Mouse (Mus musculus): Measurements from ENCODE around the gene Flt3l.

Gene Flt3l

DNA sequence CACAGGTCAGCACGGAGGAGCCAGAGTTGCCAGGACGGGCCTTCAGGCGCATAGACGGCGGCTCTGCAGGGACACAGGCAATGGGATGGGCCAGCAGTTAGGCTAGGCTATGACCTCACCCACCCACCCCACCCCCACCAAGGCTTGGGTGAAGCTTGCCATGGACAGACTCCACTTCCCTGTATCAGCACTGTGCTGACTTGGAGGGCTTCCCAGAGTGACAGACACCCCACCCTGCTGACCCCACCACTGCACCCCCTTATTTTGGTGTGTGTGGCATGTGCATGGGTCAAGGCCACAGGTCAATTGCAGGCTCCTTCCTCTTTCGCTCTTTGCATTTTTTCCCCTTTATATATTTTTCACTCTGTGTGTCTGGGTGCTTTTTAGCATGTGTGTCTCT, 40.9 kb downstream of the Flt3l start:
- no peak for DNase-seq

- DNase-seq = no peak
Measured at GRCm38 (mm10) chr7:45094121-45094520, 42.1 kb downstream of the Flt3l start.

DNA sequence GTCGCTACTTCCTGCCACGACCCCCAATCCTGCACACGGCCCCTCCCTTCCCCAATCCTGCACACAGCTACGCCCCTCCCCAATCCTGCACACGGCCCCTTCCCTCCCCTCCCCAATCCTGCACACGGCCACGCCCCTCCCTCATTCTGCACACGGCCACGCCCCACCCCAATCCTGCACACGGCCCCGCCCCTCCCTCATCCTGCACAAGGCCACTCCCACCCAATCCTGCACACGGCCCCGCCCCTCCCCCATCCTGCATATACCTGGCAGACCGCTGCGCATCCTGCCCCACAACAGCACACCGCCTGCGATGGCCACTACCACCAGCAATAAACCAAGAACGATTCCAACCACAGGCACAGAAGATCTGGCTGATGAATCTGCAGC, 42.7 kb downstream of the Flt3l start:
- no peak for DNase-seq

- no peak for DNase-seq
Measured at GRCm38 (mm10) chr7:45092828-45093515, 43.3 kb downstream of the Flt3l start.

GRCm38 (mm10) chr7:45092048-45092447, 44.2 kb downstream of the Flt3l start, which contains the start of gene Rcn3:
Gene Rcn3 (minus strand): TSS chr7:45092221.
- DNase-seq = peak in 1 of 2 experiments; percentile 62

- DNase-seq = no peak
Measured at GRCm38 (mm10) chr7:45091001-45091990, 44.9 kb downstream of the Flt3l start.

- no peak for DNase-seq
Measured at GRCm38 (mm10) chr7:45090251-45090977, 45.8 kb downstream of the Flt3l start.

DNA sequence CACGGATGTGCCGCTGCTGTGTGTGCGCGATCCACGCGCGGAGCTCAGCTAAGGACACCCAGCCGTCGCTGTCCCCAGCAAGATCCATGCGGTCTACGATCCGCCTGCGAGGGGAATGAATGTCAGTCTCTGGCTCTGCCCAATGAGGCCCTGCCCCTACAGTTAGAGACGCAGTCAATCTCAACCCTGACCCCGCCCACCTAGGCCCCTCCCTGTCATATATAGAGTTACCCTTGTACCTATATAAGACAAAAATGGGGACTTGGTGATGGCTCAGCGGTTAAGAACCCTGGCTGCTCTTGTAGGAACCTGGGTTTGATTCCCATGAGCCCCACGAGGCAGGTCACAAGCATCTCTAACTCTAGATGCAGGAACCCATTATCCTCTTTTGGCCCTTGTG, 47.6 kb downstream of the Flt3l start:
- no peak for DNase-seq

DNA sequence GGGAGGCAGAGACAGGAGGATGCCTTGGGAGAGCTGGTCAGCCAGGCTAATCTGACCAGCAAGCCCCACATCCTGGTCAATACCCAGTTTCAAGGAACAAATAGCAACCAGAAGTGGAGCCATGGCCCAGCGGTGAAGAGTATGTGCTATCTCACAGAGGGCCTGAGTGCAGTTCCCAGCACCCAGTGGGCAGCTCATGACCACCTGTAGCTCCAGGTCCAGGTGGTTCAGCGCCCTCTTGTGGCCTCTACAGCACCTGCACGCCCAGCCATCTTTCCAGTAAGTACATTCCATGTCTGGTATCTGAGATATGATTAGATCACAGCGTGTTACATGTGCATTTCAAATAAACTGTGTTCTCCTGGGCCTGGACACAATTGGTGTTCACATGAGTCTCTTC, 50.1 kb downstream of the Flt3l start:
- no peak for DNase-seq

GRCm38 (mm10) chr7:45083300-45083890, 52.8 kb downstream of the Flt3l start:
- no peak for DNase-seq

DNA sequence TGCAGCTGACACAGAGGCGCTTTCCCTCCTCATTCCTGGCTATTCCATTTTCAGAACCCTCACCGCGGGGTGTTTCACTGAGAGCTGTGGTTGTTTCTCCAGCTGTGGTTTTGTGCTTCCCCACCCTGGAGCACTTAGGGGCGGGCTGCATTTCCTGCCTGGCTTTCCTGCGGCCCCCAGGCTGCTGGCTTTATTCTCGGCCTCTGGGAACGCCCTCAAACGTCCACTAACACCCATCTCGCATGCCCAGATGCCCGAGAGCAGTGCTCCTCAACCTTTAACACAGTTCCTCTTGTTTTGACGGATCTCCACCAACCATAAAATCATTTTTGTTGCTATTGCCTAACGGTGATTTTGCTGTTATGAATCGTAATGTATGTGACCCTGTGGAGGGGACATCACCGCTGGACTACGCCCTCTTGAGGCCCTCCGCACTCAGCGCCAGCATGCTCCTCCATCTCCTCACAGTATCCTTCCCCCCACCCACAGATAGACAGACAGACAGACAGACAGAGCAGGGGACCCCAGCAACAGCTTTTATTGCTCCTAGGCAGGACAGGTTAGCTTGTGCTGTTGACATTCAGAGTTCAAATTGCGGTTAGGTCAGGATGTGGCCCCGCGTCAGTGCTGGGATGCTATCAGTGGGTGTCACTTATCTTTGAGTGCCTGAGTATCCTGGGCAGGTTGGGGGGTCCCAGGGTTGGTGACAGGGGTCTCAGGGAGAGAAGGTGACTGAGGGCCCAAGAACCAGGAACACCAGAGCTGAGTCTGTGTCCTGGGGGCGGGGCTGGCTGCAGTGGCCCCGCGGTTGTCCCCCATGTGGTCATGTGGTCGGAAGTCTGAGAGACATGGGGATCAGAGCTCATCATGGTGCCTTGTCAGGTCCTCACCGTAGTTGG, 53.6 kb downstream of the Flt3l start:
- DNase-seq = no peak

GRCm38 (mm10) chr7:45081016-45081415, 55.2 kb downstream of the Flt3l start:
- no peak for DNase-seq

GRCm38 (mm10) chr7:45079856-45080255, 56.4 kb downstream of the Flt3l start:
- DNase-seq = peak; percentile 92 to 94

Data from cerebellum, postnatal 25 days (tissue).